Mouse (Mus musculus) cerebellum, adult 2 months (tissue): ENCODE data around the gene Mmp15. TPM values are rescaled to one million over a fixed set of nuclear protein-coding genes. Genes with fewer than 3 reads are reported as not detected.

Experiments
- DNase-seq, 2 experiments: peaks; one replicate each; pipeline ENCODE4 v3.0.0; 2021
- H3K27ac ChIP-seq: fragments of 200-500 bp; 2 replicates; pipeline ENCODE4 v1.5.1; 2012; ENCODE audit warnings: low read length, control low read depth, inconsistent platforms; ENCODE audit not compliant: insufficient read depth
- H3K27me3 ChIP-seq: fragments of 200-500 bp; 2 replicates; pipeline ENCODE4 v1.6.1; 2012; ENCODE audit warnings: inconsistent platforms, mild to moderate bottlenecking, low read length, moderate library complexity; ENCODE audit not compliant: control insufficient read depth, insufficient read depth
- H3K4me1 ChIP-seq: fragments of 200-500 bp; 2 replicates; pipeline ENCODE4 v1.6.1; 2011; ENCODE audit warnings: low read length; ENCODE audit not compliant: control insufficient read depth, insufficient read depth
- H3K4me3 ChIP-seq: fragments of 200-500 bp; replicated peaks from 2 replicates; pipeline ENCODE3; 2011; ENCODE audit warnings: mild to moderate bottlenecking, low read depth, low read length, control low read depth; ENCODE audit not compliant: insufficient read depth
- CTCF ChIP-seq: fragments of 200-500 bp; IDR thresholded peaks from 2 replicates; pipeline ENCODE4 v1.5.1; 2011; ENCODE audit warnings: low read depth, mild to moderate bottlenecking, control low read depth, low read length, moderate library complexity, borderline replicate concordance; ENCODE audit not compliant: insufficient read depth
- POLR2A ChIP-seq: fragments of 200-500 bp; IDR thresholded peaks from 2 replicates; pipeline ENCODE4 v1.6.1; 2011; ENCODE audit warnings: low read length, control low read depth, borderline replicate concordance; ENCODE audit not compliant: insufficient read depth
- WGBS: fragments of 180-500 bp; shearing (Covaris S2); methylation state at CpG from one replicate; pipeline ENCODE4 v1.1.7; 2018; 5-methylcytosine and 5-hydroxymethylcytosine counted together
- polyA plus RNA-seq: library from polyadenylated mRNA; depleted of rRNA; stranded (reverse); fragments of >200 nt; gene quantifications from 2 replicates; pipeline ENCODE4 v1.2.3, GENCODE M21; 2012

The Mmp15 gene
- polyA plus RNA-seq, 1 experiment = 12.1 TPM

DNA sequence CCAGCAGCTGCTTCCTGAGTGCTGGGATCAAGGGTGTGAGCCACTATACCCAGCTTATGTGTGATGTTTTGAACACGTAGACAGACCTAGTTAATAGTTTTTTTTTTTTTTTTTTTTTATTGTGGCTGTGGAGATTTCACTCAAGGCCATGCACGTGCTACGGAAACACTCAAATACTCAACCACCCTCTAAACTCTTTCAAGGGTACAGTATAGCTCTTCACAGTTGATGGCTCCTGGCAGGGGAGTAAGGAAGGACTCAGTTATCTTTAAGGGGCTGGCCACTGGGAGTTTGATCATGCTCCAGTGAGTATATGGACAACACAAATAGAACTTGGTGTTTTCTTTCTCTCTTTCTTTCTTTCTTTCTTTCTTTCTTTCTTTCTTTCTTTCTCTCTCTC, 32.4 kb downstream of the Mmp15 start:
- WGBS = 91% methylated on average over 3 of the region's 3 CpGs
- no peak for DNase-seq
- no peak overlapping the region for H3K27ac ChIP-seq
- no peaks in the 10 kb centered on the region for H3K4me1 ChIP-seq
- no peak for TF ChIP-seq POLR2A
- no peak for TF ChIP-seq CTCF
- no peaks in the 10 kb centered on the region; the same call in 1 of the 2 replicates for H3K27me3 ChIP-seq
- no peak overlapping the region for H3K4me3 ChIP-seq

- WGBS = 76% methylated on average over 5 of the region's 5 CpGs
- H3K4me1 ChIP-seq = no peaks in the 10 kb centered on the region
- DNase-seq = no peak
- TF ChIP-seq POLR2A = no peak
- TF ChIP-seq CTCF = no peak
- H3K4me3 ChIP-seq = no peak overlapping the region
- H3K27me3 ChIP-seq = no peaks in the 10 kb centered on the region; the same call in 1 of the 2 replicates
- H3K27ac ChIP-seq = no peak overlapping the region
Observed at GRCm38 (mm10) chr8:95386037-95386436, 34.0 kb downstream of the Mmp15 start.

GRCm38 (mm10) chr8:95387221-95387620, 35.2 kb downstream of the Mmp15 start:
- no peaks in the 10 kb centered on the region; the same call in 1 of the 2 replicates for H3K27me3 ChIP-seq
- TF ChIP-seq POLR2A (no peak), CTCF (no peak)
- WGBS = 84% methylated on average over 10 of the region's 10 CpGs
- H3K4me1 ChIP-seq = no peaks in the 10 kb centered on the region
- H3K4me3 ChIP-seq = no peak overlapping the region
- no peak for DNase-seq
- no peak overlapping the region for H3K27ac ChIP-seq

- no peak for DNase-seq
- 21% methylated on average over 7 of the region's 7 CpGs for WGBS
- no peaks in the 10 kb centered on the region for H3K27me3 ChIP-seq
- H3K4me3 ChIP-seq = no peak overlapping the region
- H3K27ac ChIP-seq = no peak overlapping the region
- H3K4me1 ChIP-seq = no peaks in the 10 kb centered on the region
- TF ChIP-seq POLR2A (no peak), CTCF (no peak)
Observed at GRCm38 (mm10) chr8:95387936-95388335, 35.9 kb downstream of the Mmp15 start.

- Histone ChIP-seq H3K4me3 (no peak overlapping the region), H3K27me3 (no peaks in the 10 kb centered on the region), H3K4me1 (no peaks in the 10 kb centered on the region), H3K27ac (no peak overlapping the region)
- WGBS = 52% methylated on average over 4 of the region's 4 CpGs
- no peak for DNase-seq
- no peak for TF ChIP-seq POLR2A
- TF ChIP-seq CTCF = no peak
Observed at GRCm38 (mm10) chr8:95390312-95390711, 38.2 kb downstream of the Mmp15 start.

DNA sequence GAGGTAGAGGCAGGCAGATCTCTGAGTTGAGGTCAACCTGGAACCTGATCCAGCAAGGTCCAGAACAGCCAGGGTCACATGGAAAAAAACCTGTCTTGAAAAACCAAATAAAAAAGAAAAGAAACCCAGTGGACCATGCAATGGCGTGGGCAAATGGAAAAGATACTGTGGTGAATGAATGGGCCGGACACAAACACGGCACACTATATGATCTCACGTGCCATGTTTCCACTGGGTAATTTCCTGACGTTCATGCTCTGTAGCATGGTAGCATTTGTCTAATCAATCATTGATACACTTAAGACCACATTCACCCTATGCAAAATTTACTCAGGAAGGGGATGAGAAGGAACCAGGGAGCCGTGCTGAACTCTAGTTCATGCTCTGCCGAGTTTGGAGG, 39.0 kb downstream of the Mmp15 start:
- TF ChIP-seq POLR2A (no peak), CTCF (no peak)

DNA sequence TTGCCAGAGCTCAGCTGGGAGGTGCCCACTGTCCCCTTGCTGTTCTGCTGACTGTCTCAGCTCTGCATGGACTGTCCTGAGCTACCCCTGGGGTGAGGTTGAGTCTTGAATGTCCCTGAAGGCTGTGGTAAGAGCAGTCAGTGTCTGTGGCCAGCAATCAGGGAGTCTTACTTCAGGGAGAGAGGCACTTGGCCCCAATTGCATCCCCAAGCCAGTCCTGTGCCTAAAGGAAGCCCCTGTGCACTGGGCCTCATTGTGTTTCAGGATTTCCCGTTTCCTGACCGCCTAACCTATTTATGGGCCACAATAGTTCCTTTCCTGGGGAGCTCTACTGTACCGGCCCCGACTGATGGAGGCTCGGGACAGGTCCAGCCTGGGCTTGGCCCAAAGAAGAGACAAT, 40.5 kb downstream of the Mmp15 start:
- Histone ChIP-seq H3K4me1 (no peaks in the 10 kb centered on the region), H3K27ac (no peak overlapping the region), H3K4me3 (no peak overlapping the region), H3K27me3 (no peaks in the 10 kb centered on the region)
- 83% methylated on average over 5 of the region's 5 CpGs for WGBS
- DNase-seq = no peak
- TF ChIP-seq CTCF (no peak), POLR2A (no peak)

More for the DNA sequence above, 39.0 kb downstream of the Mmp15 start:
- Histone ChIP-seq H3K4me1 (no peaks in the 10 kb centered on the region), H3K27ac (no peak overlapping the region), H3K4me3 (no peak overlapping the region), H3K27me3 (no peaks in the 10 kb centered on the region)
- WGBS = 83% methylated on average over 7 of the region's 7 CpGs
- no peak for DNase-seq

GRCm38 (mm10) chr8:95395186-95395918, 43.3 kb downstream of the Mmp15 start:
- 48% methylated on average over 8 of the region's 8 CpGs for WGBS
- DNase-seq = no peak
- Histone ChIP-seq H3K27me3 (no peaks in the 10 kb centered on the region), H3K4me1 (no peaks in the 10 kb centered on the region), H3K4me3 (no peak overlapping the region), H3K27ac (no peak overlapping the region)
- TF ChIP-seq POLR2A (no peak), CTCF (no peak)

DNA sequence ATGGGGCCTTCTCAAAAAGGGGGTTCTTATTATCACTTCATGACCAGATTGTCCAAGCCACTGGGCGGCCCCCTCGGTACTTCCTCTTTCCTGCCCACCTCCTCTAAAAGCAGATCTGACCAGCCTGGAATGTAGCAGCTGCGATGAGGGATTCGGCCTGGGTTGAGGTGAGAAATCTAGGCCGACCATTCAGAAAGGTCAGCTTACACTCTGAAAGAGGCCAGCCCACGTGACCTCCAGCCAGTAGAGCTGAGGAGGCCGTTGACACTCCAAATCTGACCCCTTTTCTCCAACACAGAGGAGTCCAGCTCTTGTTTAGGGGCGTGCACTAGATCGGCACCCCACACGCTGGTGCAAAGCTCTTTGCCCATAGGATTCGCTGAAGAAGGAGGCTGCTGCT, 44.7 kb downstream of the Mmp15 start:
- TF ChIP-seq POLR2A = no peak
- TF ChIP-seq CTCF = no peak
- Histone ChIP-seq H3K27ac (no peak overlapping the region), H3K4me3 (no peak overlapping the region), H3K27me3 (no peaks in the 10 kb centered on the region), H3K4me1 (no peaks in the 10 kb centered on the region)
- WGBS = 80% methylated on average over 11 of the region's 11 CpGs
- DNase-seq = no peak
